Comparison of ENCODE assay signal across 29 mouse cellular contexts in genomic region chr13:23804532-23804931, GRCm38 (mm10). TPM values are rescaled to one million over a fixed set of nuclear protein-coding genes. Genes with fewer than 3 reads are reported as not detected.
"Had no signal": no experiment of that assay in that cellular context is flagged by ENCODE, and none has a peak within 500 bp of the region (broad histone marks: within the 10 kb centered on the region; RNA-seq: fewer than 3 reads in every experiment).

No protein-coding gene starts in this region.

- H3K27ac ChIP-seq: hindbrain, postnatal 0 days; kidney, embryonic 15.5 days; limb, embryonic 10.5 days; limb, embryonic 13.5 days; liver, embryonic 13.5 days; midbrain, embryonic 10.5 days; midbrain, embryonic 13.5 days; neural tube, embryonic 13.5 days had no signal

- H3K4me2 ChIP-seq: kidney, embryonic 15.5 days; limb, embryonic 13.5 days; liver, embryonic 13.5 days; midbrain, embryonic 13.5 days; neural tube, embryonic 13.5 days had no signal

- ATAC-seq: hindbrain, postnatal 0 days; inflammation-experienced regulatory T-cells, adult 6 months; midbrain, embryonic 13.5 days; midbrain, embryonic 16.5 days had no signal

- DNase-seq: kidney, adult 18-20 months; kidney, postnatal 10 days; kidney, postnatal 36 days; liver, embryonic 13.5 days; lung, adult 2 months; retina, postnatal 1 day; thymus, adult 2 months; thymus, postnatal 14 days; thymus, postnatal 4 days had no signal

- H3K36me3 ChIP-seq: kidney, embryonic 15.5 days; limb, embryonic 10.5 days; limb, embryonic 13.5 days; liver, embryonic 13.5 days; midbrain, embryonic 10.5 days; midbrain, embryonic 13.5 days; neural tube, embryonic 13.5 days had no signal

- H3K4me1 ChIP-seq: limb, embryonic 13.5 days; midbrain, embryonic 10.5 days; midbrain, embryonic 13.5 days; neural tube, embryonic 13.5 days had no signal

- H3K9me3 ChIP-seq: kidney, embryonic 15.5 days; limb, embryonic 10.5 days; limb, embryonic 13.5 days; liver, embryonic 13.5 days; midbrain, embryonic 10.5 days; midbrain, embryonic 13.5 days; neural tube, embryonic 13.5 days had no signal

- H3K4me3 ChIP-seq: kidney, embryonic 15.5 days; limb, embryonic 10.5 days; limb, embryonic 13.5 days; liver, embryonic 13.5 days; megakaryocyte, embryonic 14.5 days; midbrain, embryonic 10.5 days; midbrain, embryonic 13.5 days; myocyte; neural tube, embryonic 13.5 days had no signal

- H3K9ac ChIP-seq: kidney, embryonic 15.5 days; limb, embryonic 13.5 days; liver, embryonic 13.5 days; midbrain, embryonic 13.5 days; neural tube, embryonic 13.5 days had no signal

- H3K27me3 ChIP-seq: kidney, embryonic 15.5 days; limb, embryonic 13.5 days; liver, embryonic 13.5 days; midbrain, embryonic 13.5 days; neural tube, embryonic 13.5 days had no signal

RNA-seq across cellular contexts. Expression of gene Slc17a2, which starts 2.3 kb away (rescaled TPM):
- total RNA-seq: hindbrain, postnatal 0 days; layer of hippocampus, adult 18-20 months; left cerebral cortex, postnatal 25 days; monocyte, adult 5-6 weeks; neutrophil, adult 5-6 weeks had no signal
- polyA plus RNA-seq: inflammation-experienced regulatory T-cells, adult 6 months; limb, embryonic 10.5 days; limb, embryonic 13.5 days; lung, embryonic 16.5 days; midbrain, embryonic 10.5 days; midbrain, embryonic 13.5 days; midbrain, embryonic 16.5 days; myocyte; neural tube, embryonic 13.5 days; small intestine, adult 2 months; spleen, adult 2 months had no signal

RNA-seq across cellular contexts. Expression of gene Slc17a3, which starts 34.7 kb away (rescaled TPM):
- total RNA-seq: hindbrain, postnatal 0 days; layer of hippocampus, adult 18-20 months; layer of hippocampus, postnatal 14 days; monocyte, adult 5-6 weeks; neutrophil, adult 5-6 weeks had no signal
- polyA plus RNA-seq: hindbrain, postnatal 0 days; inflammation-experienced regulatory T-cells, adult 6 months; limb, embryonic 10.5 days; lung, adult 2 months; lung, embryonic 16.5 days; midbrain, embryonic 10.5 days; midbrain, embryonic 13.5 days; midbrain, embryonic 16.5 days; myocyte; neural tube, embryonic 13.5 days; small intestine, adult 2 months had no signal

RNA-seq across cellular contexts. Expression of gene Trim38, which starts 34.8 kb away (rescaled TPM):
- total RNA-seq: hindbrain, postnatal 0 days; layer of hippocampus, adult 18-20 months; layer of hippocampus, postnatal 14 days; left cerebral cortex, postnatal 25 days; monocyte, adult 5-6 weeks; neutrophil, adult 5-6 weeks had no signal
- polyA plus RNA-seq: hindbrain, postnatal 0 days; inflammation-experienced regulatory T-cells, adult 6 months; kidney, embryonic 15.5 days; limb, embryonic 10.5 days; limb, embryonic 13.5 days; lung, adult 2 months; lung, embryonic 16.5 days; midbrain, embryonic 16.5 days; myocyte; neural tube, embryonic 13.5 days; spleen, adult 2 months; stomach, embryonic 16.5 days; thymus, adult 2 months had no signal

RNA-seq across cellular contexts. Expression of gene Hist1h1a, which starts 41.1 kb away (rescaled TPM):
- polyA plus RNA-seq: lung, adult 2 months; midbrain, embryonic 16.5 days; neural tube, embryonic 13.5 days had no signal
